Mouse (Mus musculus): ENCODE measurements at regions not wholly inside any gene's neighbourhood (a gene's known extent, or its start where the extent isn't known, plus 50 kb on each side); places are given as distances from the start of the nearest gene placed in this dataset.

- no peak for DNase-seq
Measured at GRCm38 (mm10) chr14:23237376-23237775, 776.9 kb downstream of the Kcnma1 start.

- DNase-seq: no peak
Measured at GRCm38 (mm10) chr14:23198676-23199075, 815.6 kb downstream of the Kcnma1 start.

DNA sequence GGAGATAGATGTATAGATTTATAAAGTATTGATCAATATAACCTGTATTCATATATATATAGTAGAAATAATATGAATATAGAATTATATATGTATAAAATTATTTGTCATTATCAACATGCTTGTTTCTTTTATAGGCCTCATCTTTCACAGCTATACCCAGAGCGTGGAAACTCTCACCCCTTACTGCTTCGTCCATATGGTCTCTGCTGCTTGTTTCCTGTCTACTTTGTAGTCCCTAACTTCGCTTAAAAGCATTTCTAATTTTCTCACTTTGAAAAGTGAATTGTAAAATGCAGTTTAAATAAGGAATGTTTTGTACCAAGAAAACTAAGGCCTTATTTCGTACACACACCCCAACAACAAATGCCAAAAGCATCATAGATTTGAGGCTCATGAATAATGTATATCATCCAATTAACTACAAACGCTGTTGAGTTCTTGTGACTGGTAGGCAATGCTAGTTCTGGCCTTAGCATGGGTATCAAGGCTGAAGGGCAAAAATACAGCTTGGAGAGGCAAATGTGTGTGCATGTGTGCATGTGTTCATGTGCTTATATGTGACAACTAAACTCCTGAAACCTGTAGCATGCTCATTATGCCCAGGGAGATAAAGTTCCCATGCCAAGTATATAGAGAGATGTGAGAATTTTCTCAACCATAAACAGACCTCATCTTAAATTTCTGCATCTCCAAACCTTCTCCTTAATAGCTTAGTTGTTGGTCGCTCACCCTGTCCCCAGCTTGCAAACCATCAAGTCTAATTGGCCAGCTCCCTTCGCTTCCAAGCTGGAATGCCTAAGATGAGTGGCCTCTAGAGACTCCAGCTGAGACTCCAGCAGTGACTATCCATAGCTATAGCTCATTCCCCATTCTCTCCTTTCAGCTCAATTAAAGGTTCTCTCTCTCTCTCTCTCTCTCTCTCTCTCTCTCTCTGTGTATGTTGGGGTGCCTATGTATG lies 819.4 kb downstream of the Kcnma1 start:
- DNase-seq: no peak

DNA sequence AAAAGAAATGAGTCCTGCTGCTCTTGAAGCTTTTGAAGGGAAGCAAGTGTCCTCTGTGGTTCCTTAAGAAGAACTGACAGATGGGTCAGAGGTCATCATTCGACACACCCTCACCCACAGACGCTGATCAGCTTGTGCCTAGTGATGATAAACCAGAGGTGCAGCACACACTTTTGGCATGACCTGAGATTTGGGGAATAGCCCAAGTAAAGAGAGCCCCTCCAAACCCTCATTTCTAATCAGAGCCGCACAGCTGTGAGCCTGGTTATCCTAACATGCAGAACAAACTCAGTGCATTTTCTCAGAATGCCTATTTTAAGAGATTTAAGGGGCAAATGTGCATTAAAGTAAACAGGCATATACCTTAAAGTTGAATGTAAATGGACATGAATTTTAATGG lies 821.7 kb downstream of the Kcnma1 start:
- DNase-seq: no peak

- no peak for DNase-seq
Measured at GRCm38 (mm10) chr14:23185359-23185758, 828.9 kb downstream of the Kcnma1 start.

GRCm38 (mm10) chr14:23169346-23169745 lies 844.9 kb downstream of the Kcnma1 start:
- DNase-seq: no peak

- no peak for DNase-seq
Measured at GRCm38 (mm10) chr14:23160567-23160966, 853.7 kb downstream of the Kcnma1 start.

DNA sequence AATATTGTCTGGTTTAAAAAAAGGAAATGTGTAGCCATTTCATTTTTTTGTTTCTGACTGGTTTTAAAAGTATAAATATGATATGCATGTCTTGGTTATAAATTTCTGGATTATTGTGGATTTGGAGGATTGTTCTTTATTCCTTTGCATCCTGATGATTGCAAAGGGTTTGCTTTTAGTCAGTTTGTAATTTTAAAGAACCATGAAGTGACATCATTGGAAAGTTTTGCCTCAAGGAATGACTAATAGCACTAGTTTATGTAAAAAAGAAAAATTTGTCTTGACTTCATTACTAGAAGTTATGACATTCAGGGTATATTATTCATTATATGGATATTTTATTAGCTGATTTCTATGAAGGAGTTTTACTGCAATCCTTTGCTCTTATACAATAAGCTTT lies 863.9 kb downstream of the Kcnma1 start:
- DNase-seq: no peak

DNA sequence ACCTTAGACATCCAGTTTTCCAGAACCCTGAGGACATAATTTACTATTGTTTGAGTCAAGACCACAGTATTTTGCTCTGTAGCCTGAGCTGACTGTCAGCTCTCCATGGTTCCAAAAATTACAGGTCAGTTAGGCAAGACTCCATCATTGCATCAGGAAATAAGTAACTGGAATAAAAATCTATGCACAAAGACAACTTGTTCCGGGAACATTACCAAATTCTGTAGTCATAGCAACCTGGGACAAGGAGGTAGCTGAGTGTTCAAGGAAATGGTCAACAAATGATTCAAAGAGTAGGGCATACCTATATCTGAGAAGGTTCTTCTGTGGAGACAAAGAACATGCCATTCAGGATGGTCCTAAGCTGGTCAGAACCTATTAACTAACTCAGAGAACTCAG lies 867.3 kb downstream of the Kcnma1 start:
- DNase-seq: no peak

- no peak for DNase-seq
Measured at GRCm38 (mm10) chr14:23140385-23140784, 873.9 kb downstream of the Kcnma1 start.

DNA sequence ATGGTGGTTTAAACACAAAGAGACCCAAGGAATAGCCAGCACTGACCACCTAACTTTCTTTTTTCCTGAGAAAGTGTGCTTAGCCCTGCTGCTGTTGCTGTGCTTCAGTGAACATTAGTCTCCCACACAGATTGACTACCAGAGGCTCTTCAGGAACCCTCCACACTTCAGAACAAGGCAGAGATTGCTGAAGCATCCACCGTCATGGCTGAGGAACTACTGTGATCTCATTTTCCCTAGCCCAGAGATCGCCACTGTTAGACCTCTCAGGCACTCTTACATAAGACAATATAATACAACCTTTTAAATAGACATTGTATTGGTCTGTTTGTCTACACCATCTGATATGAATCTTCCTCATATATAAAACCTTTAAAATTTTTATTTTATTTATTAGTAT lies 879.6 kb downstream of the Kcnma1 start:
- no peak for DNase-seq

GRCm38 (mm10) chr14:23131736-23132519 lies 882.4 kb downstream of the Kcnma1 start:
- DNase-seq: peak; percentile 5

GRCm38 (mm10) chr14:23115889-23116510 lies 898.3 kb downstream of the Kcnma1 start:
- DNase-seq: no peak

GRCm38 (mm10) chr14:23114910-23115309 lies 899.4 kb downstream of the Kcnma1 start:
- no peak for DNase-seq

DNA sequence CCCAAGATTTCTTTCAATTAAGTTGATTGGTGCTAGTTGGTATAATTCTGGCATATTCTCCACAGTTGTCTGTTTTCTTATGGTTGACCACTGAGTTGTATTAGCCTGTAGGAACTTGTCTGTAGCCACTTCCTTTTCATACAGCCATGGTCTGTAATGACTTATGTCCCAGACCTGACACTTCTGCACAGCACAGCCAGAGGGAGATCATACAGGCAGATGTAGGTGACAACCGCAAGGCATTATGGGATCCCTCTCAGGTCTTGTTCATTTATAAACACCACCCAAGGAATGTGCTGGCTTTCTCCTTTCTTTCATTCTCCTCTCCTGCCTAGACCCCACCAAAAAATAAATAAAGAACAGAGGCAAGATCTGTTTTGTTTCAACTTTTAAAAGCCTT lies 899.8 kb downstream of the Kcnma1 start:
- DNase-seq: no peak

GRCm38 (mm10) chr14:23112369-23112768 lies 901.9 kb downstream of the Kcnma1 start:
- DNase-seq: no peak

- DNase-seq: no peak
Measured at GRCm38 (mm10) chr14:23108590-23108989, 905.7 kb downstream of the Kcnma1 start.

GRCm38 (mm10) chr14:23107466-23107865 lies 906.8 kb downstream of the Kcnma1 start:
- DNase-seq: no peak

All from gastrocnemius, postnatal 10 days (tissue).